Mouse (Mus musculus): ENCODE results near the gene Qrich2. TPM values are rescaled to one million over a fixed set of nuclear protein-coding genes. Genes with fewer than 3 reads are reported as not detected.

Gene Qrich2
- polyA plus RNA-seq, 1 experiment from 2014 or later, result not detected

- Histone ChIP-seq H3K27me3 (peaks cover 27% of the 10 kb centered on the region), H3K9me3 (replicated peaks) (peaks cover 6% of the 10 kb centered on the region; the same call in 1 of the 2 replicates), H3K27ac (no peak overlapping the region), H3K36me3 (no peaks in the 10 kb centered on the region), H3K4me1 (replicated peaks) (peaks cover 14% of the 10 kb centered on the region), H3K9ac (no peak overlapping the region), H3K4me3 (replicated peaks) (no peak overlapping the region), H3K4me2 (no peak overlapping the region)
- 40% methylated on average over 16 of the region's 16 CpGs for WGBS (ENCODE audit: insufficient replicate concordance)
- ATAC-seq (ENCODE audit: low read depth) (peak; percentile 56), DNase-seq (peak; percentile 78)
These were observed 20.3 kb downstream of the Qrich2 start for GRCm38 (mm10) chr11:116445596-116446307.

GRCm38 (mm10) chr11:116443935-116444334, 22.1 kb downstream of the Qrich2 start:
- Histone ChIP-seq H3K4me2 (no peak overlapping the region), H3K27ac (no peak overlapping the region), H3K27me3 (peaks cover 27% of the 10 kb centered on the region), H3K9me3 (replicated peaks) (no peaks in the 10 kb centered on the region), H3K4me1 (replicated peaks) (peaks cover 32% of the 10 kb centered on the region), H3K36me3 (peaks cover 13% of the 10 kb centered on the region), H3K9ac (no peak overlapping the region), H3K4me3 (replicated peaks) (no peak overlapping the region)
- DNase-seq (no peak), ATAC-seq (ENCODE audit: low read depth) (no peak)
- WGBS (ENCODE audit: insufficient replicate concordance), result 76% methylated on average over 6 of the region's 6 CpGs

- WGBS (ENCODE audit: insufficient replicate concordance), result 77% methylated on average over 6 of the region's 6 CpGs
- no peaks in the 10 kb centered on the region for H3K9me3 ChIP-seq (replicated peaks)
- no peak for ATAC-seq (ENCODE audit: low read depth)
- H3K4me3 ChIP-seq (replicated peaks), result no peak overlapping the region
- peaks cover 15% of the 10 kb centered on the region for H3K36me3 ChIP-seq
- DNase-seq, result no peak
- H3K27ac ChIP-seq, result no peak overlapping the region
- H3K4me2 ChIP-seq, result no peak overlapping the region
- no peak overlapping the region for H3K9ac ChIP-seq
- peaks cover 32% of the 10 kb centered on the region for H3K4me1 ChIP-seq (replicated peaks)
- H3K27me3 ChIP-seq, result peaks cover 22% of the 10 kb centered on the region
These were observed 22.7 kb downstream of the Qrich2 start for GRCm38 (mm10) chr11:116443311-116443710.

GRCm38 (mm10) chr11:116442867-116443177, 23.2 kb downstream of the Qrich2 start:
- H3K36me3 ChIP-seq, result peaks cover 16% of the 10 kb centered on the region
- H3K4me3 ChIP-seq (replicated peaks), result no peak overlapping the region
- DNase-seq (no peak), ATAC-seq (ENCODE audit: low read depth) (no peak)
- 71% methylated on average over 6 of the region's 6 CpGs for WGBS (ENCODE audit: insufficient replicate concordance)
- no peaks in the 10 kb centered on the region for H3K9me3 ChIP-seq (replicated peaks)
- no peak overlapping the region for H3K4me2 ChIP-seq
- H3K4me1 ChIP-seq (replicated peaks), result peaks cover 32% of the 10 kb centered on the region
- H3K27me3 ChIP-seq, result peaks cover 17% of the 10 kb centered on the region
- no peak overlapping the region for H3K9ac ChIP-seq
- no peak overlapping the region for H3K27ac ChIP-seq

GRCm38 (mm10) chr11:116442129-116442866, 23.7 kb downstream of the Qrich2 start:
- 66% methylated on average over 15 of the region's 15 CpGs for WGBS (ENCODE audit: insufficient replicate concordance)

GRCm38 (mm10) chr11:116440408-116441068, 25.5 kb downstream of the Qrich2 start:
- Histone ChIP-seq H3K4me3 (replicated peaks) (no peak overlapping the region), H3K9me3 (replicated peaks) (no peaks in the 10 kb centered on the region), H3K27me3 (no peaks in the 10 kb centered on the region), H3K9ac (no peak overlapping the region; the same call in 1 of the 2 replicates), H3K4me1 (replicated peaks) (peaks cover 47% of the 10 kb centered on the region), H3K27ac (no peak overlapping the region), H3K36me3 (peaks cover 37% of the 10 kb centered on the region), H3K4me2 (no peak overlapping the region)
- DNase-seq (no peak), ATAC-seq (ENCODE audit: low read depth) (no peak)
- 70% methylated on average over 7 of the region's 7 CpGs for WGBS (ENCODE audit: insufficient replicate concordance)

More at GRCm38 (mm10) chr11:116442129-116442866, 23.7 kb downstream of the Qrich2 start:
- Histone ChIP-seq H3K27me3 (peaks cover 12% of the 10 kb centered on the region), H3K9ac (no peak overlapping the region), H3K9me3 (replicated peaks) (no peaks in the 10 kb centered on the region), H3K36me3 (peaks cover 21% of the 10 kb centered on the region), H3K4me2 (no peak overlapping the region), H3K4me3 (replicated peaks) (no peak overlapping the region), H3K4me1 (replicated peaks) (peaks cover 36% of the 10 kb centered on the region), H3K27ac (no peak overlapping the region)
- ATAC-seq (ENCODE audit: low read depth), result no peak
- no peak for DNase-seq

- Histone ChIP-seq H3K27ac (no peak overlapping the region), H3K9ac (no peak overlapping the region; the same call in 1 of the 2 replicates), H3K9me3 (replicated peaks) (no peaks in the 10 kb centered on the region), H3K27me3 (no peaks in the 10 kb centered on the region), H3K36me3 (peaks cover 44% of the 10 kb centered on the region), H3K4me2 (no peak overlapping the region), H3K4me1 (replicated peaks) (peaks cover 52% of the 10 kb centered on the region), H3K4me3 (replicated peaks) (no peak overlapping the region)
- ATAC-seq (ENCODE audit: low read depth) (no peak), DNase-seq (no peak)
- WGBS (ENCODE audit: insufficient replicate concordance), result 76% methylated on average over 19 of the region's 19 CpGs
These were observed 26.5 kb downstream of the Qrich2 start for GRCm38 (mm10) chr11:116439269-116440240.

GRCm38 (mm10) chr11:116437541-116437940, 28.5 kb downstream of the Qrich2 start:
- H3K27ac ChIP-seq, result peak overlapping the region; percentile 53; the same call in 1 of the 2 replicates
- 87% methylated on average over 11 of the region's 11 CpGs for WGBS (ENCODE audit: insufficient replicate concordance)

GRCm38 (mm10) chr11:116436725-116437331, 29.2 kb downstream of the Qrich2 start:
- Histone ChIP-seq H3K36me3 (peaks cover 44% of the 10 kb centered on the region), H3K9ac (peak overlapping the region; percentile 95), H3K9me3 (replicated peaks) (no peaks in the 10 kb centered on the region), H3K27me3 (no peaks in the 10 kb centered on the region), H3K4me3 (replicated peaks) (peak overlapping the region; percentile 89), H3K27ac (peak overlapping the region; percentile 94), H3K4me1 (replicated peaks) (peaks cover 66% of the 10 kb centered on the region), H3K4me2 (peak overlapping the region; percentile 76)
- DNase-seq (peak; percentile 34), ATAC-seq (ENCODE audit: low read depth) (no peak)
- WGBS (ENCODE audit: insufficient replicate concordance), result 15% methylated on average over 4 of the region's 4 CpGs

More at GRCm38 (mm10) chr11:116437541-116437940, 28.5 kb downstream of the Qrich2 start:
- ATAC-seq (ENCODE audit: low read depth) (no peak), DNase-seq (no peak)
- Histone ChIP-seq H3K36me3 (peaks cover 44% of the 10 kb centered on the region), H3K9ac (no peak overlapping the region), H3K4me3 (replicated peaks) (no peak overlapping the region), H3K27me3 (no peaks in the 10 kb centered on the region), H3K4me2 (peak overlapping the region; percentile 76), H3K4me1 (replicated peaks) (peaks cover 62% of the 10 kb centered on the region), H3K9me3 (replicated peaks) (no peaks in the 10 kb centered on the region)

- WGBS (ENCODE audit: insufficient replicate concordance), result 4% methylated on average over 5 of the region's 5 CpGs
- Histone ChIP-seq H3K4me1 (replicated peaks) (peaks cover 71% of the 10 kb centered on the region), H3K9me3 (replicated peaks) (no peaks in the 10 kb centered on the region), H3K4me2 (peak overlapping the region; percentile 76), H3K36me3 (peaks cover 44% of the 10 kb centered on the region), H3K27me3 (no peaks in the 10 kb centered on the region), H3K4me3 (replicated peaks) (peak overlapping the region; percentile 89), H3K9ac (peak overlapping the region; percentile 95), H3K27ac (peak overlapping the region; percentile 94)
- ATAC-seq (ENCODE audit: low read depth), result no peak
- DNase-seq, result no peak
These were observed 29.9 kb downstream of the Qrich2 start for GRCm38 (mm10) chr11:116435992-116436724.
